Mouse (Mus musculus) small intestine, adult 2 months (tissue): ENCODE results near the gene Oas1c. TPM values are rescaled to one million over a fixed set of nuclear protein-coding genes. Genes with fewer than 3 reads are reported as not detected.

Source experiments
- H3K27ac ChIP-seq: fragments of 200-500 bp; 2 replicates; pipeline ENCODE4 v1.5.1; 2012; ENCODE audit warnings: low read depth, low read length, control low read depth, inconsistent platforms; ENCODE audit not compliant: insufficient read depth
- H3K27me3 ChIP-seq: fragments of 200-500 bp; 2 replicates; pipeline ENCODE4 v1.6.1; 2012; ENCODE audit warnings: mild to moderate bottlenecking, moderate library complexity, low read length, inconsistent platforms; ENCODE audit not compliant: control insufficient read depth, insufficient read depth
- H3K36me3 ChIP-seq: fragments of 200-500 bp; 2 replicates; pipeline ENCODE4 v1.6.1; 2012; ENCODE audit warnings: mild to moderate bottlenecking, low read length, control low read depth, inconsistent platforms; ENCODE audit not compliant: control insufficient read depth, insufficient read depth
- H3K4me1 ChIP-seq: fragments of 200-500 bp; 2 replicates; pipeline ENCODE4 v1.6.1; 2012; ENCODE audit warnings: low read length, inconsistent platforms, mixed read lengths; ENCODE audit not compliant: control insufficient read depth, insufficient read depth, insufficient read length
- H3K4me3 ChIP-seq: fragments of 200-500 bp; 2 replicates; pipeline ENCODE4 v1.5.1; 2012; ENCODE audit warnings: low read depth, mild to moderate bottlenecking, control low read depth, inconsistent platforms, low read length, moderate library complexity
- CTCF ChIP-seq: fragments of 200-500 bp; IDR thresholded peaks from 2 replicates; pipeline ENCODE4 v1.5.1; 2012; ENCODE audit warnings: low read depth, mild to moderate bottlenecking, control low read depth, inconsistent platforms, low read length, moderate library complexity, mixed read lengths; ENCODE audit not compliant: insufficient replicate concordance, insufficient read length; ENCODE audit errors: extremely low read depth
- POLR2A ChIP-seq: fragments of 200-500 bp; IDR thresholded peaks from 2 replicates; pipeline ENCODE4 v1.6.1; 2012; ENCODE audit warnings: low read depth, mild to moderate bottlenecking, control low read depth, inconsistent platforms, low read length, moderate library complexity
- WGBS: fragments of 180-500 bp; shearing (Covaris S2); methylation state at CpG from one replicate; pipeline ENCODE4 v1.1.7; 2018; 5-methylcytosine and 5-hydroxymethylcytosine counted together
- polyA plus RNA-seq: library from polyadenylated mRNA; depleted of rRNA; stranded (reverse); fragments of >200 nt; gene quantifications from 2 replicates; pipeline ENCODE4 v1.2.3, GENCODE M21; 2012; rRNA removed

The Oas1c gene
- polyA plus RNA-seq: 1.2 and 1.4 TPM in 2 replicates

- H3K4me1 ChIP-seq: peaks cover 3% of the 10 kb centered on the region; the same call in 1 of the 2 replicates
- H3K36me3 ChIP-seq: peaks cover 7% of the 10 kb centered on the region; the same call in 1 of the 2 replicates
- TF ChIP-seq CTCF (no peak), POLR2A (peak; percentile 65; the same call in 1 of the 2 replicates)
- H3K27ac ChIP-seq: peak within 1 kb of the TSS; percentile 48
- H3K27me3 ChIP-seq: no peaks in the 10 kb centered on the region
- 3% methylated on average over 18 of the region's 18 CpGs for WGBS
- peak within 1 kb of the TSS; percentile 71 for H3K4me3 ChIP-seq
Observed at GRCm38 (mm10) chr5:120811951-120812819, at the start of gene Oas1c. TSS of gene Oas1c (minus strand) at chr5:120812514.

GRCm38 (mm10) chr5:120861121-120861520 is 48.8 kb upstream of the Oas1c start, which contains the start of gene Oas1h:
TSS of gene Oas1h (plus strand) at chr5:120861421.
- Histone ChIP-seq H3K27ac (no peak within 1 kb of the TSS), H3K4me1 (no peaks in the 10 kb centered on the region), H3K27me3 (no peaks in the 10 kb centered on the region), H3K36me3 (no peaks in the 10 kb centered on the region), H3K4me3 (no peak within 1 kb of the TSS)
- no peak for TF ChIP-seq CTCF
- TF ChIP-seq POLR2A: no peak
- WGBS: 13% methylated on average over 4 of the region's 4 CpGs

- H3K4me1 ChIP-seq: no peaks in the 10 kb centered on the region
- H3K27ac ChIP-seq: no peak overlapping the region
- H3K4me3 ChIP-seq: no peak overlapping the region
- H3K27me3 ChIP-seq: no peaks in the 10 kb centered on the region
- 68% methylated on average over 2 of the region's 2 CpGs for WGBS
- H3K36me3 ChIP-seq: no peaks in the 10 kb centered on the region
- no peak for TF ChIP-seq POLR2A
- no peak for TF ChIP-seq CTCF
Observed at GRCm38 (mm10) chr5:120859241-120859640, 46.9 kb upstream of the Oas1c start.

GRCm38 (mm10) chr5:120849601-120850136 is 37.4 kb upstream of the Oas1c start:
- Histone ChIP-seq H3K4me1 (peaks cover 5% of the 10 kb centered on the region; the same call in 1 of the 2 replicates), H3K27ac (no peak overlapping the region), H3K4me3 (no peak overlapping the region), H3K27me3 (no peaks in the 10 kb centered on the region), H3K36me3 (no peaks in the 10 kb centered on the region)
- WGBS: 66% methylated on average over 3 of the region's 3 CpGs
- peak; percentile 33; the same call in 1 of the 2 replicates for TF ChIP-seq CTCF
- TF ChIP-seq POLR2A: no peak

- TF ChIP-seq CTCF (no peak), POLR2A (no peak)
- Histone ChIP-seq H3K4me3 (no peak within 1 kb of the TSS), H3K36me3 (no peaks in the 10 kb centered on the region), H3K4me1 (peaks cover 5% of the 10 kb centered on the region; the same call in 1 of the 2 replicates), H3K27ac (no peak within 1 kb of the TSS), H3K27me3 (no peaks in the 10 kb centered on the region)
- WGBS: 13% methylated on average over 4 of the region's 4 CpGs
Observed at GRCm38 (mm10) chr5:120847067-120847466, 34.8 kb upstream of the Oas1c start, which contains the start of gene Oas1f. TSS of gene Oas1f (plus strand) at chr5:120847367.

GRCm38 (mm10) chr5:120844713-120845112 is 32.4 kb upstream of the Oas1c start:
- peaks cover 5% of the 10 kb centered on the region; the same call in 1 of the 2 replicates for H3K4me1 ChIP-seq
- H3K36me3 ChIP-seq: no peaks in the 10 kb centered on the region
- no peak overlapping the region for H3K27ac ChIP-seq
- H3K27me3 ChIP-seq: no peaks in the 10 kb centered on the region
- 15% methylated on average over 3 of the region's 3 CpGs for WGBS
- no peak overlapping the region for H3K4me3 ChIP-seq
- no peak for TF ChIP-seq CTCF
